Mouse (Mus musculus): ENCODE data around the gene Boll.

The Boll gene

GRCm38 (mm10) chr1:55238496-55238895 is 124.8 kb downstream of the Boll start:
- in situ Hi-C loops (cut with MboI, MseI): loop anchor here in 1 of 2 experiments (5.0 kb wide), 1 partner anchor 144 kb away; no protein-coding TSS in a partner anchor

GRCm38 (mm10) chr1:55237643-55238161 is 125.6 kb downstream of the Boll start:
- in situ Hi-C loops (cut with MboI, MseI): loop anchor here in 1 of 2 experiments (5.0 kb wide), 1 partner anchor 145 kb away; no protein-coding TSS in a partner anchor

- in situ Hi-C loops (cut with MboI, MseI): loop anchor here in 1 of 2 experiments (5.0 kb wide), 1 partner anchor 145 kb away; no protein-coding TSS in a partner anchor
Measured at GRCm38 (mm10) chr1:55236890-55237642, 126.2 kb downstream of the Boll start, which contains the start of gene Mars2. Gene Mars2, plus strand, starts transcription at chr1:55237177.

GRCm38 (mm10) chr1:55236487-55236886 is 126.8 kb downstream of the Boll start:
- in situ Hi-C loops (cut with MboI, MseI): loop anchor here in 1 of 2 experiments (5.0 kb wide), 1 partner anchor 146 kb away; no protein-coding TSS in a partner anchor

GRCm38 (mm10) chr1:55234910-55235520 is 128.3 kb downstream of the Boll start:
- in situ Hi-C loops (cut with MboI, MseI): loop anchor here in 1 of 2 experiments (5.0 kb wide), 1 partner anchor 147 kb away; no protein-coding TSS in a partner anchor

GRCm38 (mm10) chr1:55228256-55228884 is 134.9 kb downstream of the Boll start:
- in situ Hi-C loops (cut with MboI, MseI): loop anchor here in 1 of 2 experiments (10.0 kb wide), 1 partner anchor 1924 kb away; no protein-coding TSS in a partner anchor

GRCm38 (mm10) chr1:55227376-55227775 is 135.9 kb downstream of the Boll start:
- in situ Hi-C loops (cut with MboI, MseI): loop anchor here in 1 of 2 experiments (10.0 kb wide), 1 partner anchor 1923 kb away; no protein-coding TSS in a partner anchor

- in situ Hi-C loops (cut with MboI, MseI): loop anchor here in 1 of 2 experiments (10.0 kb wide), 1 partner anchor 1921 kb away; no protein-coding TSS in a partner anchor
Measured at GRCm38 (mm10) chr1:55226011-55226857, 137.0 kb downstream of the Boll start, which contains the start of gene Rftn2. Gene Rftn2, minus strand, starts transcription at chr1:55226782.

- in situ Hi-C loops (cut with MboI, MseI): loop anchor here in 1 of 2 experiments (10.0 kb wide), 1 partner anchor 1921 kb away; no protein-coding TSS in a partner anchor
Measured at GRCm38 (mm10) chr1:55225398-55225797, 137.9 kb downstream of the Boll start.

- in situ Hi-C loops (cut with MboI, MseI): loop anchor here in 1 of 2 experiments (10.0 kb wide), 1 partner anchor 1919 kb away; no protein-coding TSS in a partner anchor
Measured at GRCm38 (mm10) chr1:55224111-55224510, 139.2 kb downstream of the Boll start.

- in situ Hi-C loops (cut with MboI, MseI): loop anchor here in 1 of 2 experiments (10.0 kb wide), 1 partner anchor 1918 kb away; no protein-coding TSS in a partner anchor
Measured at GRCm38 (mm10) chr1:55223026-55223425, 140.2 kb downstream of the Boll start.

GRCm38 (mm10) chr1:55221352-55221751 is 141.9 kb downstream of the Boll start:
- in situ Hi-C loops (cut with MboI, MseI): loop anchor here in 1 of 2 experiments (10.0 kb wide), 1 partner anchor 1917 kb away; no protein-coding TSS in a partner anchor

- in situ Hi-C loops (cut with MboI, MseI): no loop called here
Measured at GRCm38 (mm10) chr1:55217191-55217590, 146.1 kb downstream of the Boll start.

GRCm38 (mm10) chr1:55215185-55215813 is 148.0 kb downstream of the Boll start:
- in situ Hi-C loops (cut with MboI, MseI): no loop called here

GRCm38 (mm10) chr1:55213936-55214335 is 149.3 kb downstream of the Boll start:
- in situ Hi-C loops (cut with MboI, MseI): no loop called here

- in situ Hi-C loops (cut with MboI, MseI): no loop called here
Measured at GRCm38 (mm10) chr1:55213475-55213874, 149.8 kb downstream of the Boll start.

- in situ Hi-C loops (cut with MboI, MseI): no loop called here
Measured at GRCm38 (mm10) chr1:55212771-55213170, 150.5 kb downstream of the Boll start.

GRCm38 (mm10) chr1:55211081-55211480 is 152.2 kb downstream of the Boll start:
- in situ Hi-C loops (cut with MboI, MseI): no loop called here

GRCm38 (mm10) chr1:55210202-55210965 is 152.9 kb downstream of the Boll start:
- in situ Hi-C loops (cut with MboI, MseI): no loop called here

All from T-helper 17 cell (primary cell).